8 mouse cellular contexts compared by ENCODE assay signal in genomic region chr12:111691346-111691872, GRCm38 (mm10). TPM values are rescaled to one million over a fixed set of nuclear protein-coding genes. Genes with fewer than 3 reads are reported as not detected.
DNase-seq lines count a peak whose midpoint lies in the region; ATAC-seq lines count a peak whose summit lies in the region.

No protein-coding gene starts in this region.

- DNase-seq in gastrocnemius, postnatal 14 days: peak; percentile 59
- DNase-seq in gastrocnemius, adult 8-10 months (ENCODE audit: low spot score in 2 of 2): no peak
- DNase-seq in ovary, postnatal 14 days (ENCODE audit: low spot score): no peak
- DNase-seq in testis, postnatal 14 days (ENCODE audit: low spot score): no peak

- H3K4me2 ChIP-seq in forebrain, embryonic 12.5 days: no peak overlapping the region
- H3K4me2 ChIP-seq in limb, embryonic 12.5 days: no peak overlapping the region
- no peak overlapping the region for H3K4me2 ChIP-seq in midbrain, embryonic 15.5 days

- H3K4me1 ChIP-seq in forebrain, embryonic 12.5 days: peaks cover 95% of the 10 kb centered on the region
- H3K4me1 ChIP-seq in limb, embryonic 12.5 days (replicated peaks): peaks cover 31% of the 10 kb centered on the region
- H3K4me1 ChIP-seq in midbrain, embryonic 15.5 days: peaks cover 66% of the 10 kb centered on the region

- peak; percentile 89 for ATAC-seq in CD4-positive, CD25-positive, alpha-beta regulatory T cell, adult 4 months
- ATAC-seq in forebrain, embryonic 12.5 days (ENCODE audit: low FRiP score): no peak
- no peak for ATAC-seq in limb, embryonic 12.5 days (ENCODE audit: insufficient number of reproducible peaks, insufficient read depth, low FRiP score, low TSS enrichment, low read depth)
- no peak for ATAC-seq in midbrain, embryonic 15.5 days (replicated peaks)

- H3K9ac ChIP-seq in forebrain, embryonic 12.5 days: peak overlapping the region; percentile 18
- no peak overlapping the region for H3K9ac ChIP-seq in limb, embryonic 12.5 days (replicated peaks)
- no peak overlapping the region for H3K9ac ChIP-seq in midbrain, embryonic 15.5 days

- intact Hi-C loops in gastrocnemius, postnatal 14 days (cut with DNase I; ENCODE audit: low total_unique reads): no loop called here

- H3K27me3 ChIP-seq in forebrain, embryonic 12.5 days: no peaks in the 10 kb centered on the region
- no peaks in the 10 kb centered on the region for H3K27me3 ChIP-seq in limb, embryonic 12.5 days
- H3K27me3 ChIP-seq in midbrain, embryonic 15.5 days (replicated peaks): no peaks in the 10 kb centered on the region

- peak overlapping the region; percentile 99 for H3K27ac ChIP-seq in forebrain, embryonic 12.5 days
- H3K27ac ChIP-seq in limb, embryonic 12.5 days: peak overlapping the region; percentile 5; the same call in 1 of the 2 replicates
- H3K27ac ChIP-seq in midbrain, embryonic 15.5 days: peak overlapping the region; percentile 80

- no peaks in the 10 kb centered on the region for H3K9me3 ChIP-seq in forebrain, embryonic 12.5 days
- H3K9me3 ChIP-seq in limb, embryonic 12.5 days: no peaks in the 10 kb centered on the region
- H3K9me3 ChIP-seq in midbrain, embryonic 15.5 days: no peaks in the 10 kb centered on the region

- H3K36me3 ChIP-seq in forebrain, embryonic 12.5 days (replicated peaks): no peaks in the 10 kb centered on the region
- H3K36me3 ChIP-seq in limb, embryonic 12.5 days: no peaks in the 10 kb centered on the region
- no peaks in the 10 kb centered on the region for H3K36me3 ChIP-seq in midbrain, embryonic 15.5 days (replicated peaks)

- 5% methylated on average over 5 of the region's 5 CpGs for WGBS in forebrain, embryonic 12.5 days
- WGBS in limb, embryonic 12.5 days: 28% methylated on average over 5 of the region's 5 CpGs
- WGBS in midbrain, embryonic 15.5 days: 7% methylated on average over 5 of the region's 5 CpGs

- H3K4me3 ChIP-seq in forebrain, embryonic 12.5 days (replicated peaks): no peak overlapping the region
- no peak overlapping the region for H3K4me3 ChIP-seq in limb, embryonic 12.5 days (replicated peaks)
- no peak overlapping the region for H3K4me3 ChIP-seq in midbrain, embryonic 15.5 days

RNA-seq across cellular contexts. Expression of gene Trmt61a, which starts 13.5 kb away (rescaled TPM):
- 1 to 10 TPM; 2.7 to 4.7 TPM for total RNA-seq in gastrocnemius, postnatal 14 days (2021)
- total RNA-seq in gastrocnemius, adult 8-10 months (2022): 1 to 10 TPM; 2.1 to 2.7 (median 2.5) TPM
- polyA plus RNA-seq in CD4-positive, CD25-positive, alpha-beta regulatory T cell, adult 4 months (2017; shearing (Covaris generic)): 1 to 10 TPM; 2.9 to 4.8 TPM
- 15.4 and 16.7 TPM in 2 replicates for polyA plus RNA-seq in forebrain, embryonic 12.5 days (2016; fragmentation: Nextera tagmentation; extraction: Ambion mirVana)
- 10.4 and 11.4 TPM in 2 replicates for polyA plus RNA-seq in limb, embryonic 12.5 days (2016; fragmentation: Nextera tagmentation; extraction: Ambion mirVana)
- 10.4 and 11.9 TPM in 2 replicates for polyA plus RNA-seq in midbrain, embryonic 15.5 days (2015; fragmentation: Nextera tagmentation; extraction: Ambion mirVana)

RNA-seq across cellular contexts. Expression of gene Ckb, which starts 19.3 kb away (rescaled TPM):
- total RNA-seq in gastrocnemius, postnatal 14 days (2021): 10 to 100 TPM; 19.8 to 32.6 TPM
- total RNA-seq in gastrocnemius, adult 8-10 months (2022): 1 to 10 TPM; 2.8 to 8.5 (median 5.7) TPM
- polyA plus RNA-seq in CD4-positive, CD25-positive, alpha-beta regulatory T cell, adult 4 months (2017; shearing (Covaris generic)): 10 to 100 TPM; 24.1 to 30.0 TPM
- polyA plus RNA-seq in forebrain, embryonic 12.5 days (2016; fragmentation: Nextera tagmentation; extraction: Ambion mirVana): 2,395 and 2,485 TPM in 2 replicates
- 102 and 112 TPM in 2 replicates for polyA plus RNA-seq in limb, embryonic 12.5 days (2016; fragmentation: Nextera tagmentation; extraction: Ambion mirVana)
- 1,376 and 1,480 TPM in 2 replicates for polyA plus RNA-seq in midbrain, embryonic 15.5 days (2015; fragmentation: Nextera tagmentation; extraction: Ambion mirVana)

RNA-seq across cellular contexts. Expression of gene Bag5, which starts 21.6 kb away (rescaled TPM):
- total RNA-seq in gastrocnemius, postnatal 14 days (2021): 10 to 100 TPM; 14.9 to 17.2 TPM
- 10 to 100 TPM; 11.4 to 19.6 (median 16.3) TPM for total RNA-seq in gastrocnemius, adult 8-10 months (2022)
- 10 to 100 TPM; 32.5 to 37.9 TPM for polyA plus RNA-seq in CD4-positive, CD25-positive, alpha-beta regulatory T cell, adult 4 months (2017; shearing (Covaris generic))
- polyA plus RNA-seq in forebrain, embryonic 12.5 days (2016; fragmentation: Nextera tagmentation; extraction: Ambion mirVana): 59.0 and 62.7 TPM in 2 replicates
- 60.5 and 60.9 TPM in 2 replicates for polyA plus RNA-seq in limb, embryonic 12.5 days (2016; fragmentation: Nextera tagmentation; extraction: Ambion mirVana)
- 71.7 and 73.1 TPM in 2 replicates for polyA plus RNA-seq in midbrain, embryonic 15.5 days (2015; fragmentation: Nextera tagmentation; extraction: Ambion mirVana)

RNA-seq across cellular contexts. Expression of gene Apopt1, which starts 21.7 kb away (rescaled TPM):
- total RNA-seq in gastrocnemius, postnatal 14 days (2021): 10 to 100 TPM; 34.2 to 35.6 TPM
- total RNA-seq in gastrocnemius, adult 8-10 months (2022): 10 to 100 TPM; 36.2 to 40.8 (median 38.9) TPM
- polyA plus RNA-seq in CD4-positive, CD25-positive, alpha-beta regulatory T cell, adult 4 months (2017; shearing (Covaris generic)): 10 to 100 TPM; 69.2 to 69.5 TPM
- polyA plus RNA-seq in forebrain, embryonic 12.5 days (2016; fragmentation: Nextera tagmentation; extraction: Ambion mirVana): 55.0 and 56.0 TPM in 2 replicates
- 59.3 and 63.8 TPM in 2 replicates for polyA plus RNA-seq in limb, embryonic 12.5 days (2016; fragmentation: Nextera tagmentation; extraction: Ambion mirVana)
- polyA plus RNA-seq in midbrain, embryonic 15.5 days (2015; fragmentation: Nextera tagmentation; extraction: Ambion mirVana): 51.9 and 55.3 TPM in 2 replicates

Comparison
In these comparisons a context has a peak if more than half of its experiments do, and no peak if none do; other contexts are left out.
1. H3K27ac ChIP-seq: peak in every context shown above with its lines; median percentile 99 in forebrain, embryonic 12.5 days; 80 in midbrain, embryonic 15.5 days; 5 in limb, embryonic 12.5 days.
2. RNA of gene Ckb, which starts 19.3 kb away (polyA plus RNA-seq): 2,395 to 2,485 TPM in forebrain, embryonic 12.5 days and 1,376 to 1,480 TPM in midbrain, embryonic 15.5 days; 102 to 112 TPM in limb, embryonic 12.5 days and 24.1 to 30.0 TPM in CD4-positive, CD25-positive, alpha-beta regulatory T cell, adult 4 months; every median in the first group is over 10 times any median in the second.